Mouse (Mus musculus): ENCODE measurements around the gene Cpxm2.

- TF ChIP-seq CTCF (IDR thresholded peaks at IDR 0.05; ENCODE audit: low read depth, low read length) (no peak), GATA1 (IDR thresholded peaks at IDR 0.05; ENCODE audit: borderline replicate concordance, low read length) (no peak), TAL1 (conservative IDR thresholded peaks at IDR 0.05; ENCODE audit: low read depth, low read length) (no peak), POLR2AphosphoS5 (IDR thresholded peaks at IDR 0.05; ENCODE audit: insufficient replicate concordance, low read depth, low read length) (no peak), GATA2 (IDR thresholded peaks at IDR 0.05; ENCODE audit: borderline replicate concordance, low read depth, low read length) (no peak)
Observed at GRCm38 (mm10) chr7:132124948-132125347, 29.6 kb downstream of the Cpxm2 start.

Measured in G1E (cell line).